Mouse (Mus musculus) C2C12 (cell line): ENCODE measurements around the gene Gm11627. TPM values are rescaled to one million over a fixed set of nuclear protein-coding genes. Genes with fewer than 3 reads are reported as not detected.
A peak's percentile ranks its signal among the peaks of the same experiment; 100 is the strongest.

ENCODE experiments used
- H3K27me3 ChIP-seq: one replicate; pipeline ENCODE4 v1.6.1; 2011; ENCODE audit not compliant: control insufficient read depth, insufficient read depth, insufficient read length
- H3K36me3 ChIP-seq: one replicate; pipeline ENCODE4 v1.6.1; 2011; ENCODE audit not compliant: control insufficient read depth, insufficient read depth
- H3K4me3 ChIP-seq: one replicate; pipeline ENCODE4 v1.5.1; 2011; ENCODE audit warnings: mild to moderate bottlenecking, control low read depth; ENCODE audit not compliant: poor library complexity, insufficient read depth, severe bottlenecking
- H3K79me2 ChIP-seq: one replicate; pipeline ENCODE4 v1.6.1; 2011; ENCODE audit not compliant: control insufficient read depth, insufficient read depth
- H3K79me3 ChIP-seq: one replicate; pipeline ENCODE4 v1.6.1; 2011; ENCODE audit warnings: low read depth, control low read depth
- H3ac ChIP-seq: one replicate; pipeline ENCODE3; 2011; ENCODE audit warnings: low read depth; ENCODE audit not compliant: control insufficient read depth, insufficient read length
- CEBPB ChIP-seq: IDR thresholded peaks from one replicate; pipeline ENCODE4 v1.6.1; 2011; ENCODE audit warnings: low read depth, mild to moderate bottlenecking, control low read depth, moderate library complexity
- CTCF ChIP-seq: IDR thresholded peaks from one replicate; pipeline ENCODE4 v1.5.1; 2011; ENCODE audit not compliant: control insufficient read depth, insufficient read depth, insufficient read length
- FOSL1 ChIP-seq: IDR thresholded peaks from one replicate; pipeline ENCODE4 v1.8.0; 2011; ENCODE audit warnings: mild to moderate bottlenecking, low read length; ENCODE audit not compliant: poor library complexity, insufficient read depth, severe bottlenecking
- MAX ChIP-seq: IDR thresholded peaks from one replicate; pipeline ENCODE4 v1.6.1; 2011; ENCODE audit warnings: mild to moderate bottlenecking, control low read depth
- MYOD1 ChIP-seq: IDR thresholded peaks from one replicate; pipeline ENCODE4 v1.6.1; 2011; ENCODE audit warnings: low read depth; ENCODE audit not compliant: control insufficient read depth, insufficient read length
- MYOG ChIP-seq: IDR thresholded peaks from one replicate; pipeline ENCODE4 v1.6.1; 2011; ENCODE audit not compliant: control insufficient read depth, insufficient read length; ENCODE audit errors: extremely low read depth
- USF1 ChIP-seq: IDR thresholded peaks from one replicate; pipeline ENCODE4 v1.6.1; 2011; ENCODE audit warnings: low read depth, mild to moderate bottlenecking, control low read depth, moderate library complexity
- polyA plus RNA-seq: library from polyadenylated mRNA; unstranded; fragments of >200 nt; fragmentation: generic; extraction: Trizol; gene quantifications from one replicate; pipeline ENCODE4 v1.2.1, GENCODE M21; 2012; ENCODE audit warnings: missing spikeins

Gene Gm11627
- polyA plus RNA-seq, 1 experiment = 0.26 TPM

DNA sequence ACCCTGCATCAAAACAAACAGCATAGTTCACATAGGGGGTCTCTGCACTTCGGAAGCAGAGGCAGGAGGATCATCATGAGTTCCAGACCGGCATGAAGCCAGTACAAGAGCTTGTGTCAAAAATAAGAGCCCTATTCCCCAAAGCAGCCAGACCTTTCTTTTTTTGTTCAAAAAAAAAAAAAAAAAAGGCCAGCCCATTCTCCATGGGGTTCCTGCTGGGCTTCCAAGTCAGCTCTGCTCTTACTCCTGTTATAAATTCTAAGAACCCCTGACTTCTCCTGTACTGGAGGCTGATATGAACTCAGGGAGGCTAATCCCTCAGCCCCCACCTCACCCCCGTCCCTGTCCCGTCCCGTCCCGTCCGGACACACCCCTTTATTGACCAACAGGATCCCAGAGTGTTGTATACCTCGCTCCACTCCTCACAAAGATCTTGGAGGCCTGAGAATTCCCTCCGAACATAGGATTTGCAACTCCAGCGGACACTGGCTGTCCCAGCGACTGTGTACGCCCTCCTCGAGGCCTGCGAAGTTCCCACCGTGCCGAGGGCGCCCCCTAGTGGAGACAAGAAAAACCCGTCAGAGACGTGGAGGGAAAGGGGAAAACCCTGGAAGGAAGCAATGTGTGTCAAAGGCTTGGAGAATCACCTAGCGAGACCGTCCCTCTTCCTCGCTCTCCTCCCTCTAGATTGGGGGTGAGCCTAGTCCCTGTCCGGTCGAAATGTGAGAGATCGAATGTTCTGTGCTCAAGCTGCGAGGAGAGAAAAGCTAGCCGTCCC lies 731 bp downstream of the Gm11627 start:
- peak; percentile 64 for TF ChIP-seq CTCF
- no peak for TF ChIP-seq MYOD1
- TF ChIP-seq USF1 = no peak
- TF ChIP-seq CEBPB = no peak
- no peak for TF ChIP-seq MYOG
- peak; percentile 28 for TF ChIP-seq MAX
- no peak for TF ChIP-seq FOSL1
- Histone ChIP-seq H3K27me3 (no peaks in the 10 kb centered on the region), H3K79me3 (no peaks in the 10 kb centered on the region), H3ac (no peak overlapping the region), H3K36me3 (no peaks in the 10 kb centered on the region), H3K4me3 (no peak overlapping the region), H3K79me2 (no peaks in the 10 kb centered on the region)

- no peaks in the 10 kb centered on the region for H3K36me3 ChIP-seq
- H3K79me2 ChIP-seq = no peaks in the 10 kb centered on the region
- TF ChIP-seq FOSL1 = peak; percentile 52
- no peak for TF ChIP-seq CTCF
- peak; percentile 73 for TF ChIP-seq MYOD1
- TF ChIP-seq USF1 = peak; percentile 57
- TF ChIP-seq MAX = no peak
- TF ChIP-seq CEBPB = no peak
- no peak for TF ChIP-seq MYOG
Observed at GRCm38 (mm10) chr11:102576050-102576754, 3.1 kb downstream of the Gm11627 start.

GRCm38 (mm10) chr11:102575034-102575433 lies 4.2 kb downstream of the Gm11627 start:
- Histone ChIP-seq H3ac (no peak overlapping the region), H3K36me3 (no peaks in the 10 kb centered on the region), H3K79me3 (no peaks in the 10 kb centered on the region), H3K4me3 (no peak overlapping the region), H3K79me2 (no peaks in the 10 kb centered on the region), H3K27me3 (no peaks in the 10 kb centered on the region)
- TF ChIP-seq CEBPB (no peak), USF1 (no peak), MAX (no peak), CTCF (no peak), MYOD1 (no peak), FOSL1 (no peak)

More at GRCm38 (mm10) chr11:102576050-102576754, 3.1 kb downstream of the Gm11627 start:
- Histone ChIP-seq H3ac (no peak overlapping the region), H3K27me3 (no peaks in the 10 kb centered on the region), H3K4me3 (no peak overlapping the region), H3K79me3 (no peaks in the 10 kb centered on the region)

DNA sequence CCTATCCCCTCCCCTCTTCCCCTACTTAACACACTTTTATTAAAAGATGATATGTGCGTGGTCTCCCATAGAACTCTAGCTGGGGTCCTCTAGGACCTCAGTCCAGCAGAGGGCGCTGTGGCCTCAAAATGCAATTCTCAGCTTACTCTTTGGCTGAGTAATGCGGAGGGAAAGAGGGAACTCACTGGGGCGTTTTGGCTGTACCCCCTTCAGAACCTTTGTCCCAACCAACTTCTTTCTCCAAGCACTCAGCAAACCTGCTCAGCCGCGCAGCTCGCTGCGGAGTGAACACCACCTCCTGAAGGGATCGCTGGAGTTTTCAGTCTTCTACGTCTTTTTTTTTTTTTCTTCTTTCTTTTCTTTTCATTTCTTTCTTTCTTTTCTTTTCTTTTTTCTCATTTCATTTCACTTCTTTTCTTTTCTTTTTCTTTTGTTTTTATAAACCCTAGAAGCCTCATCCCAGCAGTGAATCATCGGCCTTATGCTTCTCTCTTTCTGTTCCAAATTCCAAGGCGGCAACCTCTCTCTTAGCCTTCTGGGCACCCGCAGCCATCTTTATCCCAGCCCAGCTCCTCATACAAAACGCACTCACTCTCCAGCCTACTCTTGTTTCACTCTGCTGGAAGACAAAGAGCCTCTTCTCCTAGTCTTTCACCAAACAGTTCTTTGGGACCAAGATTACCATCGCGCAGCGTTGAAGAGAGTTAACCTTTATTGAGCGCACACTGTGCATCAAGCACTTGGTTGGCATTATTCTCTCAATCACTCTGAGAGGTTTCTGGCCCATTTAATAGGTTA lies 6.2 kb downstream of the Gm11627 start:
- Histone ChIP-seq H3K36me3 (no peaks in the 10 kb centered on the region), H3ac (peak overlapping the region; percentile 69), H3K27me3 (no peaks in the 10 kb centered on the region), H3K79me3 (no peaks in the 10 kb centered on the region), H3K79me2 (no peaks in the 10 kb centered on the region), H3K4me3 (no peak overlapping the region)
- TF ChIP-seq CTCF (peak; percentile 10), USF1 (no peak)

- TF ChIP-seq CEBPB (no peak), MAX (no peak), CTCF (no peak)
- no peaks in the 10 kb centered on the region for H3K79me2 ChIP-seq
- H3K4me3 ChIP-seq = no peak overlapping the region
- no peak overlapping the region for H3ac ChIP-seq
- H3K27me3 ChIP-seq = no peaks in the 10 kb centered on the region
- no peaks in the 10 kb centered on the region for H3K79me3 ChIP-seq
- no peaks in the 10 kb centered on the region for H3K36me3 ChIP-seq
Observed at GRCm38 (mm10) chr11:102568756-102569377, 10.4 kb downstream of the Gm11627 start.
